Mouse (Mus musculus) lung, embryonic 14.5 days (tissue): ENCODE data around the gene Ptpn13. TPM values are rescaled to one million over a fixed set of nuclear protein-coding genes. Genes with fewer than 3 reads are reported as not detected.
A peak's percentile ranks its signal among the peaks of the same experiment; 100 is the strongest.

Experiments
- ATAC-seq: fragments of 200-750 bp; cut with Nextera tagmentation; 2 replicates; pipeline ENCODE4 v1.8.0; 2017; ENCODE audit warnings: mild to moderate bottlenecking, moderate TSS enrichment, moderate library complexity; ENCODE audit not compliant: insufficient read depth
- DNase-seq: peaks from one replicate; pipeline ENCODE4 v3.0.0-alpha.2; 2015
- H3K27ac ChIP-seq: fragments of 300-500 bp; sonication (generic); 2 replicates; pipeline ENCODE4 v1.5.1; 2014; ENCODE audit warnings: low read depth, mild to moderate bottlenecking, moderate library complexity
- H3K27me3 ChIP-seq: fragments of 300-500 bp; sonication (generic); 2 replicates; pipeline ENCODE4 v1.6.1; 2014; ENCODE audit warnings: low read length, control low read depth; ENCODE audit not compliant: insufficient read depth
- H3K36me3 ChIP-seq: fragments of 300-500 bp; sonication (generic); 2 replicates; pipeline ENCODE4 v1.6.1; 2014; ENCODE audit warnings: control low read depth; ENCODE audit not compliant: insufficient read depth
- H3K4me1 ChIP-seq: fragments of 300-500 bp; sonication (generic); 2 replicates; pipeline ENCODE4 v1.6.1; 2014; ENCODE audit warnings: antibody characterized with exemption, control low read depth; ENCODE audit not compliant: insufficient read depth
- H3K4me2 ChIP-seq: fragments of 300-500 bp; sonication (generic); 2 replicates; pipeline ENCODE4 v1.6.1; 2014; ENCODE audit warnings: mild to moderate bottlenecking
- H3K4me3 ChIP-seq: fragments of 300-500 bp; sonication (generic); 2 replicates; pipeline ENCODE4 v1.5.1; 2014; ENCODE audit warnings: low read depth, low read length
- H3K9ac ChIP-seq: fragments of 300-500 bp; sonication (generic); 2 replicates; pipeline ENCODE4 v1.6.1; 2014
- H3K9me3 ChIP-seq: fragments of 300-500 bp; sonication (generic); 2 replicates; pipeline ENCODE4 v1.6.1; 2016; ENCODE audit warnings: low read depth, low read length, control low read depth
- CTCF ChIP-seq: IDR thresholded peaks from 2 replicates; pipeline ENCODE4 v1.5.1; 2016; ENCODE audit warnings: antibody characterized with exemption, low read depth
- WGBS: fragments of 180-500 bp; shearing (Covaris S2); extraction: QIAGEN DNeasy Blood & Tissue Kit; methylation state at CpG from one replicate; pipeline ENCODE4 v1.1.7; 2014; 5-methylcytosine and 5-hydroxymethylcytosine counted together
- polyA plus RNA-seq: library from polyadenylated mRNA; unstranded; fragments of >200 nt; fragmentation: Nextera tagmentation; extraction: Ambion mirVana; gene quantifications from 2 replicates; pipeline ENCODE4 v1.2.1, GENCODE M21; 2014

The Ptpn13 gene
- polyA plus RNA-seq, 1 experiment from 2014 or later: 16.2 TPM

DNA sequence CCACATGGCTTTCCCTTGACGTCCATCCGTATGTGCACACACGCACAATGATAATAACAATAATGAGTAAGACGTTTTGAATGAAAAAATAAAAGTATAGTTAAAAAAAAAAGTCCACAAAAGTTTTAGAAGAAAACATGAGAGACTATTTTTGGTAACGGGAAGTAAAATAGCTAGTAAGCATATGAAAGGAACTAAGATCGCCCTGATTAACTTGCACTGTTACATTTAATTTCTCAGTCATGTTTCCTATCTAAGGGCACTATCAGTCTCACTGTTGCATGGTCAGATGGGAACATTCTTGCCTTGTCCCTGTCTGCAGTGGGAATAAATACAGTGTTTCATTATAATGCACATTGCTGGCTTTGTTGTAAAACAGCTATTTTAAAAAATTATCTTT lies 2.4 kb upstream of the Ptpn13 start:
- WGBS: 76% methylated on average over 6 of the region's 6 CpGs
- Histone ChIP-seq H3K4me1 (peaks cover 12% of the 10 kb centered on the region), H3K9me3 (no peaks in the 10 kb centered on the region), H3K27me3 (no peaks in the 10 kb centered on the region), H3K4me2 (no peak overlapping the region), H3K27ac (no peak overlapping the region), H3K4me3 (no peak overlapping the region), H3K36me3 (no peaks in the 10 kb centered on the region), H3K9ac (no peak overlapping the region)
- TF ChIP-seq CTCF: no peak
- no peak for DNase-seq
- ATAC-seq: no peak

DNA sequence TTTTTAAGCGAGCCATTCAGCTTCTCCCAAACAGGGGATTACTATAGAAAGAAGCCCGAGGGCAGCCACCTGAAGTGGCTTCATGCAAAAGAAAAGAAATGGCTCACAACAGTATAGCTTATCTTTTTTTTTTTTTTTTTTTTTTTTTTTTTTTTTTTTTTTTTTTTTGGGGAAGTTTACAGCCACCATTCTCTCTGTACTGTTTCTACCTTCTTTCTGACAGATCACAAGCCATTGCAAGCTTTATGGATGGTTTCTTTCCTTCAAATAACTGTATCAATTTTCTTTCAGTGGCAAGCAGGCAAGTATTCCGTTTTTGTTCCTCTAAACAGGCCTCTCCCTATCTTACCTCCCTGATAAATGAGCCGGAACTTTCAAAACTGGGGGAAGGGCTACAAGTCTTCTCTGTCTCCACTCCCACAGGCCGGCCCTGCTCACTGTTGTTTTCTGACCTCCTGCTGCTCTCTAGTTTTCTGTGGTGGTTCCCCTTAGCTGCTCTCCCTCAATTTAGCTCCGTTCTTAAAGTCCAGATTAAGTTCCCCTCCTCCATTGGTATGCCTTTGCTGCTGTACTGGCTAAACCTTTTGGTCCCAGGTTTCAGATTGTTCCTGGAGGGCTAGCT lies 1.6 kb upstream of the Ptpn13 start:
- Histone ChIP-seq H3K9ac (no peak overlapping the region), H3K36me3 (no peaks in the 10 kb centered on the region), H3K4me2 (peak overlapping the region; percentile 79), H3K4me3 (no peak overlapping the region), H3K9me3 (no peaks in the 10 kb centered on the region), H3K27ac (peak overlapping the region; percentile 60), H3K27me3 (no peaks in the 10 kb centered on the region), H3K4me1 (peaks cover 12% of the 10 kb centered on the region)
- ATAC-seq: no peak
- no peak for TF ChIP-seq CTCF
- DNase-seq: peak; percentile 30
- WGBS: 24% methylated on average over 6 of the region's 6 CpGs

DNA sequence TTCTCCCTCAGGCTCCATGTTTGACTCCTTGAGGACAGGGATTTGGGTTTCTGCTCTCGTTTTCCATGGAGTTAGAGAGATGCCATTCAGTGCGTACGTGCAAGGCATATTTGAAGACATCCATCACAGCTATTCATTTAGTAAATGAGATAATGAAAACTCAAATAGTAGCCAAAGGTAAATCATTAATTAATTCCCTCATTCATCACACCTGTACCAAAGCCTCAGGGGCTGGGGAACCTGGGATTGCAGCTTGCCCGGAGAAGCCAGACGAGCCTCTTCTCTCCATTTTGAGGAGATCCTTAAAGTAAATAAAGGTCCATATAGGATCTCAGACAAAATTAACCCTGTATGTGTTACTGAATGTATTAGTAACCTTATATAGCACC lies 1.1 kb upstream of the Ptpn13 start:
- ATAC-seq (no peak), DNase-seq (no peak)
- Histone ChIP-seq H3K4me1 (peaks cover 12% of the 10 kb centered on the region), H3K4me2 (peak overlapping the region; percentile 79), H3K4me3 (peak overlapping the region; percentile 84), H3K9me3 (no peaks in the 10 kb centered on the region), H3K27ac (peak overlapping the region; percentile 60), H3K36me3 (no peaks in the 10 kb centered on the region), H3K27me3 (no peaks in the 10 kb centered on the region), H3K9ac (peak overlapping the region; percentile 38; the same call in 1 of the 2 replicates)
- no peak for TF ChIP-seq CTCF
- 17% methylated on average over 5 of the region's 5 CpGs for WGBS

DNA sequence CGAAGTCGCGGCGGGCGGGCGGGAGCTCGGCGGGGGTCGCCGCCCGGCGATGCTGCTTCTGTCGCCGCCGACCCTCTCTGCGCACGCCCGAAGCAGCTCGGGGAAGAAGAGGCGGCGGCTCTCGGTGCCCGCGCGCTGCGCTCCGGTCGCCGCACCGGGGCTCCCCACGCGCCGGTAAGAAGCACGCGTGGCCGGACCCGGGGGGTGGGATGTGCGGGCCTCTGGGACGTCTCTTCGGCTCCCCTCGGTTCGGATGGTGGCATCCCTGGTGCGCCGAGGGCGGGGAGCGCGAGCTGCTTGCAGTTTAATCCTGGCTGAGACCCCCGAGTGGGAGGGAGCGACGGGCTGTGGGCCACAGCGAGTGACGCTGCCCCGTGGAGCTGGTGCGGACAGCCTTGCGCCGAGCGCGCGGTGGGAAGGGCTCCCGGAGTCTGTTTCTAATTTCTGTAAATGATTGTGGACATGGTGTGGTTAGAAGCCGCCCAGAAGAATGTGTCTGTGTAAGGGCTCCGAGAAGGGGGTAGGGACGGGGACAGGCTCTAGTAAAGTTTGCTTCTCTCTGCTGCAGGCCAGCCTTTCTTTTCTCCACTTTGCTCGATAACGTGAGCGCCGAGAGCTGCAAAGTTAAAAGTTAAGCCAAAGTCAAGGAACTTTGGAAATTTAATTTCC lies 505 bp downstream of the Ptpn13 start:
- Histone ChIP-seq H3K9me3 (no peaks in the 10 kb centered on the region), H3K36me3 (no peaks in the 10 kb centered on the region), H3K4me2 (peak overlapping the region; percentile 79), H3K27ac (peak overlapping the region; percentile 80), H3K4me3 (peak overlapping the region; percentile 84), H3K27me3 (no peaks in the 10 kb centered on the region), H3K9ac (peak overlapping the region; percentile 85), H3K4me1 (peaks cover 12% of the 10 kb centered on the region)
- ATAC-seq (peak; percentile 38), DNase-seq (peak; percentile 62)
- no peak for TF ChIP-seq CTCF
- WGBS: under 1% methylated on average over 67 of the region's 67 CpGs

DNA sequence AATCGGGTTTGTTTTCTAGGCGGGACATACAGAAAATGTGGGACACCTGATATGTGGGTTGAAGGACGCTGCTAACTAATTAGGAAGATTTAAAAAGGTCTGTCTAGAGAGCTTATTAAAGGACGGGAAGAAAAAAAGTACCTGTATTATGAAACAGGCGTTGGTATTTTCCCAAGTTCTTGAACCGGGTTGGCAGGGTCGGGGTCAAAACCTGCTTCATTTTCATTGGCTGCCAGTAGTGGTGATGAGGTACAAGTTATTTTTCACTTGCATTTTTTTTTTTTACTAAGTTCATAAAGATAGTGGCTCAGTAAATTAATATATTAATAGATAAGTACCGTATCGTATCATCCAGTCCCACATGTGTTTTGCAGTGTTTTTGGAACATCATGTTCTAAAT lies 1.3 kb downstream of the Ptpn13 start:
- Histone ChIP-seq H3K36me3 (no peaks in the 10 kb centered on the region), H3K4me3 (peak overlapping the region; percentile 84), H3K27ac (peak overlapping the region; percentile 80; the same call in 1 of the 2 replicates), H3K9ac (peak overlapping the region; percentile 85), H3K4me1 (peaks cover 9% of the 10 kb centered on the region), H3K27me3 (no peaks in the 10 kb centered on the region), H3K4me2 (peak overlapping the region; percentile 79), H3K9me3 (no peaks in the 10 kb centered on the region)
- 12% methylated on average over 9 of the region's 9 CpGs for WGBS
- DNase-seq (no peak), ATAC-seq (no peak)
- no peak for TF ChIP-seq CTCF

DNA sequence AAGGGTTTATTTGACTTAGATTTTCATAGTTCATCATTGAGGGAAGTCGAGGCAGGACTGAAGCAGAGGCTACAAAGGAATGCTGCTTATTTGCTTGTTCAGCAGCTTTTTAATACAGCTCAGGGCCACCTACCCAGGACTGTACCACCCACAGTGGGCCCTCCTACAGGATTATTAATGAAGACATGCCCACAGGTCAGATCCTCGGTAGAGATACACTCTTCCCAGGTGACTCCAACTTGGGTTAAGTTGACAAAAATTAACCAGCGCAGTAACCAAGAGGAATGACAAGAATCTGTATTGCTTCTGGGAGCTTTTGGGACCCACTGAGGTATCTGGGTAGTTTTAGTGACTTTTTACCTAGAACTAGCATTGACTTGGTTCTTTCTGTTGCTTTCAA lies 6.0 kb downstream of the Ptpn13 start:
- Histone ChIP-seq H3K4me1 (peaks cover 8% of the 10 kb centered on the region), H3K9me3 (no peaks in the 10 kb centered on the region), H3K4me3 (no peak overlapping the region), H3K36me3 (no peaks in the 10 kb centered on the region), H3K4me2 (no peak overlapping the region), H3K9ac (no peak overlapping the region), H3K27me3 (no peaks in the 10 kb centered on the region), H3K27ac (no peak overlapping the region)
- no peak for ATAC-seq
- no peak for DNase-seq
- TF ChIP-seq CTCF: no peak
- 70% methylated on average over 3 of the region's 3 CpGs for WGBS

DNA sequence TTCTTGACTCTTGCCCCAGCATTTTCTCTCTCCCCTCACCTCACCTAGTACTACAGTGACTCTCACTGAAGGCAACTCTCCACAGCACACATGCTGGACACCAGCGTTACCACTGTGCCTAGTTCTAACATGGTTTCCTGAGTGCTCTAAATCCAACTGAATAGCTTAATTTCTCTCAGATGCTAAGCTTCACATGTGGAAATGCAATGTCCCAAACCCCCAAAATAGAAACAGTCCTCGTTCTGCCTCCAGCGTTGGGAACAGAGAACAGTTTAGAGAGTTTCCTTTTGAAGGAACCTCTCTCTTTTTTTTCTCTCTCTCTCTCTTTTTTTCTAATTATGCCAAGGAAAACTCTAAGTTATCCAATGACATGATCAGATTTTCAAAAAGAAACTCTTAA lies 6.5 kb downstream of the Ptpn13 start:
- TF ChIP-seq CTCF: no peak
- H3K4me2 ChIP-seq: no peak overlapping the region
- ATAC-seq: no peak
- no peak for DNase-seq
- WGBS: 75% methylated on average over 3 of the region's 3 CpGs
- no peaks in the 10 kb centered on the region for H3K36me3 ChIP-seq
- peaks cover 10% of the 10 kb centered on the region for H3K4me1 ChIP-seq
- H3K9me3 ChIP-seq: no peaks in the 10 kb centered on the region
- H3K27ac ChIP-seq: no peak overlapping the region
- no peak overlapping the region for H3K9ac ChIP-seq
- H3K27me3 ChIP-seq: no peaks in the 10 kb centered on the region
- no peak overlapping the region for H3K4me3 ChIP-seq
